Mouse (Mus musculus) liver, adult 2 months (tissue): Measurements from ENCODE around the gene Cdx2.

Experiments
- CTCF ChIP-seq: fragments of 200-500 bp; IDR thresholded peaks from 2 replicates; pipeline ENCODE4 v1.5.1; 2011; ENCODE audit warnings: low read depth, low read length, control low read depth
- POLR2A ChIP-seq: fragments of 200-500 bp; IDR thresholded peaks from 2 replicates; pipeline ENCODE4 v1.6.1; 2011; ENCODE audit warnings: low read length, control low read depth; ENCODE audit not compliant: insufficient read depth; ENCODE audit errors: extremely low read depth

- no peak for TF ChIP-seq CTCF
- TF ChIP-seq POLR2A = no peak
Observed at GRCm38 (mm10) chr5:147274174-147275141, 32.6 kb downstream of the Cdx2 start.
